In genomic region chr19:4303640-4303995, GRCm38 (mm10) we compare ENCODE assay signal across 9 mouse cellular contexts. TPM values are rescaled to one million over a fixed set of nuclear protein-coding genes. Genes with fewer than 3 reads are reported as not detected.
A peak's percentile ranks its signal among the peaks of the same experiment; 100 is the strongest.
DNase-seq lines count a peak whose midpoint lies in the region; ATAC-seq and TF ChIP-seq lines count a peak whose summit lies in the region.
"Had no signal": no experiment of that assay in that cellular context is flagged by ENCODE, and none has a peak within 500 bp of the region (broad histone marks: within the 10 kb centered on the region; RNA-seq: fewer than 3 reads in every experiment).

No protein-coding gene starts in this region.

- TF ChIP-seq EP300 in liver, embryonic 14.5 days (IDR thresholded peaks at IDR 0.05; ENCODE audit: low read depth) = no peak

- no peak for TF ChIP-seq CTCF in liver, embryonic 14.5 days (IDR thresholded peaks at IDR 0.05; ENCODE audit: low read depth)

- no peak for ATAC-seq in heart, embryonic 12.5 days (ENCODE audit: insufficient number of reproducible peaks, low FRiP score)
- no peak for ATAC-seq in midbrain, embryonic 13.5 days
- no peak for ATAC-seq in midbrain, embryonic 11.5 days (ENCODE audit: low FRiP score)
- no peak for ATAC-seq in liver, embryonic 14.5 days (ENCODE audit: insufficient read depth)
- ATAC-seq: Patski had no signal

- peaks cover 63% of the 10 kb centered on the region for H3K4me1 ChIP-seq in heart, embryonic 12.5 days (replicated peaks)
- peaks cover 64% of the 10 kb centered on the region for H3K4me1 ChIP-seq in midbrain, embryonic 13.5 days (replicated peaks)
- H3K4me1 ChIP-seq in midbrain, embryonic 11.5 days (ENCODE audit: control insufficient read depth, insufficient read depth, low read length) = peaks cover 29% of the 10 kb centered on the region
- peaks cover 7 to 56% of the 10 kb centered on the region in 2 experiments; a peak in 3 of 4 replicates for H3K4me1 ChIP-seq in liver, embryonic 14.5 days (replicated peaks; ENCODE audit: control insufficient read depth in 2 of 2, insufficient read depth in 2 of 2, low read length in 1 of 2)

- peak overlapping the region; percentile 53; the same call in 1 of the 2 replicates for H3K4me2 ChIP-seq in heart, embryonic 12.5 days
- H3K4me2 ChIP-seq in midbrain, embryonic 13.5 days (replicated peaks) = peak overlapping the region; percentile 94
- H3K4me2 ChIP-seq in midbrain, embryonic 11.5 days = no peak overlapping the region
- H3K4me2 ChIP-seq in liver, embryonic 14.5 days (ENCODE audit: low read depth) = peak overlapping the region; percentile 89

- no peaks in the 10 kb centered on the region for H3K9me3 ChIP-seq in heart, embryonic 12.5 days (replicated peaks)
- no peaks in the 10 kb centered on the region for H3K9me3 ChIP-seq in midbrain, embryonic 13.5 days
- no peaks in the 10 kb centered on the region for H3K9me3 ChIP-seq in midbrain, embryonic 11.5 days (ENCODE audit: control insufficient read depth, low read length)
- no peaks in the 10 kb centered on the region for H3K9me3 ChIP-seq in liver, embryonic 14.5 days (ENCODE audit: control insufficient read depth, low read length)

- no peak overlapping the region for H3K9ac ChIP-seq in heart, embryonic 12.5 days
- H3K9ac ChIP-seq in midbrain, embryonic 13.5 days (replicated peaks) = no peak overlapping the region; the same call in 1 of the 2 replicates
- H3K9ac ChIP-seq in midbrain, embryonic 11.5 days (ENCODE audit: low read length) = no peak overlapping the region
- no peak overlapping the region for H3K9ac ChIP-seq in liver, embryonic 14.5 days (replicated peaks)

- no peak overlapping the region for H3K27ac ChIP-seq in heart, embryonic 12.5 days (ENCODE audit: poor library complexity, severe bottlenecking)
- H3K27ac ChIP-seq in midbrain, embryonic 13.5 days = no peak overlapping the region
- no peak overlapping the region for H3K27ac ChIP-seq in midbrain, embryonic 11.5 days (ENCODE audit: low read depth, low read length)
- H3K27ac ChIP-seq in liver, embryonic 14.5 days = no peak overlapping the region

- no peak overlapping the region for H3K4me3 ChIP-seq in heart, embryonic 12.5 days
- H3K4me3 ChIP-seq in midbrain, embryonic 13.5 days (replicated peaks) = no peak overlapping the region
- no peak overlapping the region for H3K4me3 ChIP-seq in midbrain, embryonic 11.5 days (ENCODE audit: low read depth, low read length)
- H3K4me3 ChIP-seq in liver, embryonic 14.5 days (ENCODE audit: insufficient read depth in 1 of 2, low read depth in 2 of 2, low read length in 2 of 2) = peak overlapping the region in 1 of 2 experiments; percentile 2; a peak in 3 of 4 replicates

- DNase-seq in heart, adult 9 months (ENCODE audit: low spot score in 2 of 2) = no peak
- no peak for DNase-seq in midbrain, embryonic 11.5 days (ENCODE audit: low spot score, missing footprints)
- no peak for DNase-seq in liver, embryonic 14.5 days (ENCODE audit: low read depth in 3 of 3, low spot score in 3 of 3)
- DNase-seq in thymus, postnatal 36 days = peak; percentile 35 to 40
- no peak for DNase-seq in adrenal gland, adult 18-20 months (ENCODE audit: low spot score in 2 of 2)
- no peak for DNase-seq in kidney, adult 18-20 months

- H3K27me3 ChIP-seq in heart, embryonic 12.5 days (replicated peaks) = no peaks in the 10 kb centered on the region
- no peaks in the 10 kb centered on the region for H3K27me3 ChIP-seq in midbrain, embryonic 13.5 days
- no peaks in the 10 kb centered on the region for H3K27me3 ChIP-seq in midbrain, embryonic 11.5 days (ENCODE audit: control insufficient read depth, insufficient read depth, low read length)
- no peaks in the 10 kb centered on the region for H3K27me3 ChIP-seq in liver, embryonic 14.5 days (ENCODE audit: control insufficient read depth, insufficient read depth, low read length)
- H3K27me3 ChIP-seq: Patski had no signal

- WGBS in heart, embryonic 12.5 days = 90% methylated on average over 5 of the region's 5 CpGs
- 96% methylated on average over 5 of the region's 5 CpGs for WGBS in midbrain, embryonic 13.5 days
- 91% methylated on average over 5 of the region's 5 CpGs for WGBS in midbrain, embryonic 11.5 days
- WGBS in liver, embryonic 14.5 days (ENCODE audit: insufficient replicate concordance) = 72% methylated on average over 5 of the region's 5 CpGs

- no peaks in the 10 kb centered on the region for H3K36me3 ChIP-seq in heart, embryonic 12.5 days
- no peaks in the 10 kb centered on the region for H3K36me3 ChIP-seq in midbrain, embryonic 13.5 days
- no peaks in the 10 kb centered on the region for H3K36me3 ChIP-seq in midbrain, embryonic 11.5 days (ENCODE audit: control insufficient read depth, insufficient read depth, low read length)
- no peaks in the 10 kb centered on the region for H3K36me3 ChIP-seq in liver, embryonic 14.5 days (replicated peaks; ENCODE audit: control insufficient read depth, insufficient read depth, low read depth)

RNA-seq across cellular contexts. Expression of gene Grk2, which starts 2.4 kb away (rescaled TPM):
- 12.6 and 15.6 TPM in 2 replicates for polyA plus RNA-seq in heart, embryonic 12.5 days (2016; fragmentation: Nextera tagmentation; extraction: Ambion mirVana)
- polyA plus RNA-seq in midbrain, embryonic 13.5 days (2015; fragmentation: Nextera tagmentation; extraction: Ambion mirVana) = 18.0 and 20.9 TPM in 2 replicates
- polyA plus RNA-seq in midbrain, embryonic 11.5 days (2014; fragmentation: Nextera tagmentation; extraction: Ambion mirVana) = 13.2 and 16.5 TPM in 2 replicates
- polyA plus RNA-seq in liver, embryonic 14.5 days (2012; rRNA removed) = 23.9 and 26.0 TPM in 2 replicates
- polyA plus RNA-seq in liver, embryonic 14.5 days (2014; fragmentation: Nextera tagmentation; extraction: Ambion mirVana) = 9.4 and 10.8 TPM in 2 replicates
- 10 to 100 TPM; 55.9 to 62.9 TPM for total RNA-seq in adrenal gland, adult 18-20 months (2021)

RNA-seq across cellular contexts. Expression of gene Ankrd13d, which starts 20.7 kb away (rescaled TPM):
- 1.6 and 2.0 TPM in 2 replicates for polyA plus RNA-seq in heart, embryonic 12.5 days (2016; fragmentation: Nextera tagmentation; extraction: Ambion mirVana)
- polyA plus RNA-seq in midbrain, embryonic 13.5 days (2015; fragmentation: Nextera tagmentation; extraction: Ambion mirVana) = 23.4 and 27.8 TPM in 2 replicates
- polyA plus RNA-seq in midbrain, embryonic 11.5 days (2014; fragmentation: Nextera tagmentation; extraction: Ambion mirVana) = 8.5 and 8.8 TPM in 2 replicates
- 0.93 and 1.3 TPM in 2 replicates for polyA plus RNA-seq in liver, embryonic 14.5 days (2012; rRNA removed)
- polyA plus RNA-seq in liver, embryonic 14.5 days (2014; fragmentation: Nextera tagmentation; extraction: Ambion mirVana) = 0.45 and 0.66 TPM in 2 replicates
- total RNA-seq in adrenal gland, adult 18-20 months (2021) = 1 to 10 TPM; 3.2 to 5.0 TPM

RNA-seq across cellular contexts. Expression of gene Ssh3, which starts 34.6 kb away (rescaled TPM):
- polyA plus RNA-seq in heart, embryonic 12.5 days (2016; fragmentation: Nextera tagmentation; extraction: Ambion mirVana) = 4.5 and 4.7 TPM in 2 replicates
- 6.0 and 8.7 TPM in 2 replicates for polyA plus RNA-seq in midbrain, embryonic 13.5 days (2015; fragmentation: Nextera tagmentation; extraction: Ambion mirVana)
- polyA plus RNA-seq in midbrain, embryonic 11.5 days (2014; fragmentation: Nextera tagmentation; extraction: Ambion mirVana) = 2.1 and 2.3 TPM in 2 replicates
- 2.8 and 3.5 TPM in 2 replicates for polyA plus RNA-seq in liver, embryonic 14.5 days (2012; rRNA removed)
- 1.3 and 1.4 TPM in 2 replicates for polyA plus RNA-seq in liver, embryonic 14.5 days (2014; fragmentation: Nextera tagmentation; extraction: Ambion mirVana)
- 10 to 100 TPM; 23.7 to 31.6 TPM for total RNA-seq in adrenal gland, adult 18-20 months (2021)

Comparison
In these comparisons a context has a peak if more than half of its experiments do, and no peak if none do; other contexts are left out.
1. DNase-seq: peak in thymus, postnatal 36 days (2 of 2); none in heart, adult 9 months (0 of 2), midbrain, embryonic 11.5 days (single experiment), liver, embryonic 14.5 days (0 of 3), adrenal gland, adult 18-20 months (0 of 2) and kidney, adult 18-20 months (single experiment).